Mouse (Mus musculus): ENCODE measurements around the gene Cacng8. TPM values are rescaled to one million over a fixed set of nuclear protein-coding genes. Genes with fewer than 3 reads are reported as not detected.

Cacng8 gene
- polyA plus RNA-seq (2015; fragmentation: Nextera tagmentation; extraction: Ambion mirVana) = 0.35 and 0.73 TPM in 2 replicates

DNA sequence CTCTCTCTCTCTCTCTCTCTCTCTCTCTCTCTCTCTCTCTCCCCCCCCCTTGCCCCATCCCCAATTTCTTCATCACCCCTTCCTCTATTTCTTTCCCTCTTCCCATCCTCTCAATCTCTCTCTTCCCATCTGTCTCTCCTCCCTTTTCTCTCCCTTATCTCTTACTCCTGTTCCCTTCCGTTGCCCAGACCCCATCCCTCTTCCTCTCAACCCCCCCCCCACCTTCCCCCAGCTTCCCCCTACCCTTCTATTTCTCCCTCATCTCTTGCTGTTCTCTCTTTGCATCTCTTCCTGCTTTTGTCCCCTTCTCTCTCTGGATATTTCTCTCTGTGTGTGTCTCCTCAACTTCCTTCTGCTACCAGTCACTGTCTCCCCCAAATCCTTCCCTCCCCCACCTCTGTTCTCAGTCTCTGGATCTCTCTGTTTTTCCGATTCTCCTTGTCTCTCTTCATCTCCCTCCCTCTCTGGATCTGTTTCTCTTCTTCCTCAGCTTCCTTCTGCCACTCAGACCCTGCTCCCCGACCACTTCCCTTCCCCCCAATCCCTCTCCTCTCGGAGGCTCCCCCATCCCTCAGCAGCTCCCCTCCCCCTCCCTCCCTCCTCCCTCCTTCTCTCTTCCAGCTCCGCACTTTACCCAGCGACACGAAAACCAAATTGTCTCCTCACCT is at the start of gene Cacng8:
Cacng8 (plus strand) TSS at position 271 of the 668 bp plus-strand sequence.
- DNase-seq (ENCODE audit: low spot score) = no peak

DNA sequence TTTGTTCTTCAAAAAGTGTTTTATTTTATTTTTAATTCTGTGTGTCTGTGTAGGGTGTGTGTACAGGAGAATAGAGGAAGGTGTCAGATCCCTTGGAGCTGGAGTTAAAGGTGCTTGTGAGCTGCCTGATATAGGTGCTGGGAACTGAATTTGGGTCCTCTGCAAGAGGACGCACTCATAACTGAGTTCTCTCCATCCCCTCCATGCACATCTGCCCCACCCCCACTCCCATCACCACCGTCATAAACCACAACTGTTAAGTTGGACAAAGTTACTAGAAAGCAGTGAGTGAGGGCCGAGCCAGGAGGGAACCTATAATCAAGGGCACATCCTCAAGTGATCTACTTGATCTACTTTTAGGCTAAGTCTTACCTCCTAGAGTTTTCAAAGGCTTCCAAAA is 46.6 kb upstream of the Cacng8 start:
- DNase-seq (ENCODE audit: low spot score) = no peak

DNA sequence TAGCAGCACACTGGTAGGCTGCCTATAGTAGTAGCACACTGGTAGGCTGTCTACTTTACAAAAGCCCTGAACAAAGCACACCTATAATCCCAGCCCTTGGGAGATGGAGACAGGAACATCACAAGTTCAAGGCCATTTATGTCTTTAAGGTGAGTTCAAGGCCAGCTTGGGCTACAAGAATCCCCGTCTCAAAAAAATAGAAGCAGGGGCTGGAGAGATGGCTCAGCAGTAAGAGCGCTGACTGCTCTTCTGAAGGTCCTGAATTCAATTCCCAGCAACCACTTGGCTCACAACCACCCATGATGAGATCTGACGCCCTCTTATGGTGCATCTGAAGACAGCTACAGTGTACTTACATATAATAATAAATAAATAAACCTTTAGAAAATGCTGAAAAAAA is 45.2 kb upstream of the Cacng8 start:
- no peak for DNase-seq (ENCODE audit: low spot score)

DNA sequence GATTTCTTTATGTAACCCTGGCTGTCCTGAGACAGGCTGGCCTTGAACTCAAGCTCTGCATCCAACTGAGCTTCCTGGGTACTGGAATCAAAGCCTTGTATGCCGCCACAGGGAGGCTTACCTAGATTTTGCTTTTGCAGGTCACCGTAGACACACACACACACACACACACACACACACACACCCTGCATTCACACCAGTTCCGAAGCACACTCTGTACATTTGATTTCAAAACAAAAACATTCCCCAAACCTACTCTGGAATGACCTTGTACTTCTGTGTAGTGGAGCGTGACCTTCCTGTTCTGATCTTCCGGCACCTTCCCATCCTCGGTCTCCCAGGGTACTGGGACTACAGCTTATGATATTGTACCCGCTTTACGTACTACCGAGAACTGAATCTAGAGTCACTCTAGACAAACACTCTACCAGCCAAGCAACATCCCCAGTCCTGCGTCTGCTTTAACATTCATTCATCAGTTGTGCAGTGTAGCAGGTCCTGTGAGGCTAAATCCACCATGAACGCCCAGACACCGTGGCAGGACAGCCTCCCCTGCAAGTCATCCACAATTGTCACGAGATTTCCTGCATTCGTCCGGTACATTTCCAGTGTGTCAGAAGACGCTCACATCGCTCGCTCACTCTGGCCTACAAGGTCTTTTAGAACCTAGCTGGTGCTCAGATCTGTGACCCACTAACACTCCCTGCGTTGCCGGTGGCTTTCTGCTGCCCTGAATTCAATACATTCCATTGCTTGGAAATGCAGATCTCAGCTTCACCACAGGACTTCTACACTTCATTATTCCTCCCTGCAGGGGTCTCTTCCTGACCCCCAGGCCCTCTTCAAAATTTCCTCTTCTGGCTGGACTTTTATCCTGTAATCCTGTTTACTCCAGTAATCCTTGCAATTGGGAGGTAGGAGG is 42.9 kb upstream of the Cacng8 start:
- no peak for DNase-seq (ENCODE audit: low spot score)

DNA sequence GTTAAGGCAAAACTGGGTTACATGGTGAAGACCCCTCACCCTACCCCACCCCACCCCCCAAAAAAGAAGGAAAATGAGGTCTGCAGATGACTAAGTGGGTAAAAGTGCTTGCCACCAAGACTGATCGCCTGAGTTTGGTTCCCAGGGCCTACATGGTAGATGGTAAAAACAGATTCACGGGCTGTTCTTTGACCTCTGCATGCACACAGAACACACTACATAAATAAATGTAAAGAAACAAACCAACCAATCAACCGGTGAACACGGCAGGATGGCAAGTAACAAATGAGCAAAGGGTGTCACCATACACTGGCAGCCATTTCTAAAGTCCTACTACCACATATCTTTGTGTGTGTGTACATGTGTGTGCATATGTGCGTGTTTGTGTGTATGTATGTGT is 42.2 kb upstream of the Cacng8 start:
- no peak for DNase-seq (ENCODE audit: low spot score)

DNA sequence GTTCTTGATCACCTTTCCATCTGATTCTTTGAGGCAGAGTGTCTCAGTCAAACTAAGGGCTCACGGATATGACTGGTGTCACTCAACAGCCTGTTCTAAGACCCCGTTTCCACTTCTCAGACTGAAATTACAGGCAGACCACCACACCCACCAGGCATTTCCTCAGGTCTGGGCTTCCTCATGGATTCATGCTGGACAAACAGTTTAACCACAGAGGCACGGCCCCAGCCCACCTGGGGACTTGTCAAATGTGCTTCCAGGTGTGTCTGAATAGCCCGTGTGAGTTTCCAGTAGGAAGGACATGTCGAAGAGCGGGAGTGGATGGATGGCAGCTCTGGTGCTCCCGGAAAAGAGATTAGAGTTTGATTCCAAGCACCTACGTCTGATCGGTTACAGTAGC is 40.7 kb upstream of the Cacng8 start:
- DNase-seq (ENCODE audit: low spot score) = no peak

DNA sequence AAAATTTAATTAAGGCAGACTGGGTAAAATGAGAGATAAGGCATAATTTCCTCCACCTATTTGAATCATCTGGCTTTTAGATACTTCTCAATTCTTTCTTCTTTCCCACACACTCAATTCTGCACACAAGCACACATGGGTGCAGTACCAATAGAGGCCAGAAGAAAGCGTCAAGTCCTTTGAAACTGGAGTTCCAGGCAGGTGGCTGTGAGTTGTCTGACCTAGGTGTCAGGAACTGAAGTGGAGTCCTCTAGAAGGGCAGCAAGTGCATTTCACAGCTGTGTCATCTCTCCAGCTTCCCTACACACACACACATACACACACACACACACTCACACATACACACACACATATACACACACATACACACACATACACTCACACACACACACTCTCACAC is 38.9 kb upstream of the Cacng8 start:
- no peak for DNase-seq (ENCODE audit: low spot score)

DNA sequence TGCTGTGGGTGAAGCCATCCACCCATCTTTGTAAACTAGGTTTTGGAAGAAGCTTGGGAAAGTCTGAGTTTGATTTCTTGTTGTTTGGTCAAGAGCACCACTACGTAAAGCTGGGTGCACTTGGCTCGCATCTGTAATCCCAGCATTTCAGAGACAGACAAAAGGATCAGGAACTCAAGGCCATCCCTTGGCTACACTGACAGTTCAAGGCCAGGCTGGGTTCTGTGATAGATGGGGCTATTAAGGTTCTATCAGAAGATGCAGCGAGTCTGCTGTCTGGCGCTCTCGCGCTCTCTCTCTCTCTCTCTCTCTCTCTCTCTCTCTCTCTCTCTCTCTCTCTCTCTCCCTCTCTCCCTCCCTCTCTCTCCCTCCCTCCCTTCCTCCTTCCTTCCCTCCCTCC is 35.6 kb upstream of the Cacng8 start:
- DNase-seq (ENCODE audit: low spot score) = no peak

DNA sequence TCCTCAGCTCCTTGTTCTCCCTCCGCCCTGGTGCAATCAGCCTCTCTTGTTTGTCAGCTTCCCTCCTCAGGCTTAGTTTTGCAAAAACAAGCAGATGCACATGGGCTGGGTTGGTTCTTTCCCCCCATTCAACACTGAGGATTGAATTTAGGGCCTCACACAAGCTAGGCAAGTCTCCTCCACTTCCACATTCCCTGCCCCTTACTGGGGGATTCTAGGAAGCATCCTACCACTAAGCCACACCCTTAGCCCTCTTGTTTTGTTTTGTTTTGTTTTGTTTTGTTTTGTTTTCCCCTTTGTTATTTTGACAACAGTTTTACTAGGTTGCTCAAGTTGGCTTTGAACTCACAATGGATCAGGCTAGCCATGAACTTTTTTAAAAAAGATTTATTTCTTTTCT is 29.8 kb upstream of the Cacng8 start:
- DNase-seq (ENCODE audit: low spot score) = no peak

DNA sequence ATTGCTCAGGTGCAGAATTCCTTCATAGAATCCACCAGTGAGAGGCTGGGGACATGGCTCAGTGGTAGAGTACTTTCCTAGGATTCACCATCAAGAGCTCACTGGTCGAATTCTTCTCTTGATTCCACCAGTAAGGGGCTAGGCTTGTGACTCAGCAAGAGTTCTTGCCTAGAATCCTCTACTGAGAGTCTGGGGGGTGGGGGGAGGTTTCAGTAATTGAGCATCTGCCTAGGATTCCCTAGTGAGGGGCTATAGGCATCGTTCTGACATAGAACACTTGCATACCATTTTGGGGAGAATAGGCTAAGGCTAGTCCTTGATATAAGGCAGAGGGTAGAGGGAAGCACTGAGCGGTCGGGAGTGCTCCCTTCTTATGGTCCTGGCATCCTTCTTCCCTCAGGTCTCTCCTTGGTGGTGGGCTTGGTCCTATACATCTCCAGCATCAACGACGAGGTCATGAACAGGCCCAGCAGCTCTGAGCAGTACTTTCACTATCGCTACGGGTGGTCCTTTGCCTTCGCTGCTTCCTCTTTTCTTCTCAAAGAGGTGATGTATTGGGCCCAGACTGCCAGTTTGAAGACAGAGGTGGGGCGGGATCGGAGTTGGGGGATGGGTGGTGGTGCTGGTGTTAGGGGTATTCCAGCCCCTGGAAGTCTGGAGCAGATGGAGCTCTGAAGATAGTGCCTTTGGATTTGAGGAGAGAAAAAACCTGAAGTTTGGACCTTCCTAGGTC is 24.8 kb upstream of the Cacng8 start:
- no peak for DNase-seq (ENCODE audit: low spot score)

DNA sequence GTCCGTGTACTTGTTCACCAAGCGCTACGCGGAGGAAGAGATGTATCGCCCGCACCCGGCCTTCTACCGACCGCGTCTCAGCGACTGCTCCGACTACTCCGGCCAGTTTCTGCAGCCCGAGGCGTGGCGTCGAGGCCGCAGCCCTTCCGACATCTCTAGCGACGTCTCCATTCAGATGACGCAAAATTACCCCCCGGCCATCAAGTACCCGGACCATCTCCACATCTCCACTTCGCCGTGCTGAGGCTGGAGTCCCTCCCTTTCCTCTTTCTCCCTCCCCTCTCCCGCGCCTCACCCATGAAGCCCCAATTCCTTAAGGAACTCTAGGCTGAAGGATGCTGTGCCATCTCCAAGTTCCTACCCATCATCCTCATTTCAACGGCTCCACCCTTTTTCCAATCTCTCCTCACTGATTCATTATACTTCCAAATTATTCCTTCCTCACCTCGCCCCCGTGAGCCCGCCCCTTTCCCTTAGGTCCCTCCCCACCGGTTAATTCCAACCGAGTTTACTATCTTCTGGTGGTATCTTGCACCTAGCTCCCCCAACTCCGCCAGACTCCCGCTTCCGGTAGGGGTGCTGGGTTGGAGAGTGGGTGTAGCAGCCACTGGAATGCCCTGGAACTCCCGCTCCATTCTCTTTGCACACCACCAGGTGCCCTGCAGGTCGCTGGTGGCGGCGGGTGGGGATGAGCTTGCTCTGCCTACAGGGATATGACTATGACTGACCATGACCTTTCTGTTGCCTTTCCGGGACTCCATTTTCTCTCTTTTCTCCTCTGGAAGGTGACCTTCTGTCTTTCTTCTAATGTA is 23.6 kb upstream of the Cacng8 start:
- no peak for DNase-seq (ENCODE audit: low spot score)

DNA sequence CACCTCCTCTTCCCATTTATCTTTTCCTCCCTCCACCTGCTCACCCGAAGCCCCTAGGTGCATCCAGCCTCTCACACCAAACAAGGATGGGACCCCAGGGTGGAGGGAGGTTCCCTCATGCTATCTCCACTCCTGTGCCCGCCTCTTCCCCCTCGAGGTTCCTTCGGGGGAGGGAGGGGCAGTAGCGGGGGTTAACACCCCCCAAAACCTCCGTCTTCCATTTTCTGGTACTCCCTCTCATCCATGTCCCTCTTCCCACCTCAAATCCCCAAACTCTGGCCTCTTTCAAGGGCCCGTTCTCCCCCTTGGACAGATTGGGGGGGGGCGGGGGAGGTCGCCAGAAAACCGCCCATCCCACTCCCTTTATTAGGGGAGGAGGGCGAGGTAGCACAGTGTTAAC is 22.9 kb upstream of the Cacng8 start:
- DNase-seq (ENCODE audit: low spot score) = no peak

DNA sequence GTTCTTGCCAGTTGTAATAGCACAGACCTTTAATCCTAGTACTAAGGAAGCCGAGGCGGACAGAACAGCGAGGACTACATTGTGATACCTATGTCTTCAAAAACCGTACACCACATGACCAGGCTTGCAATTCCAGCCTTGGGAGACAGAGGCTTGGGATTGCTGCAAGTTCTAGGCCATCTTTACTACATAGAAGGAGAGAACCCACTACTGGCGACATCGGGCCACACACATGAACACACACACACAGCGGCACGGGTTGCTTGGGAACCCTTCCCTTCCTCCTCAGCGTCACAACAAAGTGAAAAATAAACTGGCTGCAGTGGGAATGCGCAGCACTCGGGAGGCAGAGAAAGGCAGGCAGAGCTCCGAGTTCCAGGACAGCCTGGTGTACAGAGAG is 22.2 kb upstream of the Cacng8 start:
- DNase-seq (ENCODE audit: low spot score) = no peak

DNA sequence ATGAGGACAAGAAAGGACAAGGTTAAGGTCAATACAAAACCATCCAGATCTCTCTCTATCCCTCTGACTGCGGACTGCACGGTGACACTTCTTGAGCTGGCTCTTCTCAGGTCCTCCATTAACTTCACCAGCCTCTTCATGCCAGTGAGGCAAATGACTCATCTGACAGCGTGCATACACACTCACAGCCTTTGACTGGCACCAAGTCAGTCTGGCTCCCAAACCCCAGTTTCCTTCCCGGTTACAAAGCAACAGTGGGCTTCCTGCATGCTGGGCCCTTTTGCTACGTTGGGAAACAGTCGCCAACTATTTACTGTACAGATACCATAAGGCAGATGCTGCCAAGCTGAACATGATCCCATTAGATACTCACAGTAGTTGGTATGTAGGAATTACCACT is 21.3 kb upstream of the Cacng8 start:
- DNase-seq (ENCODE audit: low spot score) = no peak

DNA sequence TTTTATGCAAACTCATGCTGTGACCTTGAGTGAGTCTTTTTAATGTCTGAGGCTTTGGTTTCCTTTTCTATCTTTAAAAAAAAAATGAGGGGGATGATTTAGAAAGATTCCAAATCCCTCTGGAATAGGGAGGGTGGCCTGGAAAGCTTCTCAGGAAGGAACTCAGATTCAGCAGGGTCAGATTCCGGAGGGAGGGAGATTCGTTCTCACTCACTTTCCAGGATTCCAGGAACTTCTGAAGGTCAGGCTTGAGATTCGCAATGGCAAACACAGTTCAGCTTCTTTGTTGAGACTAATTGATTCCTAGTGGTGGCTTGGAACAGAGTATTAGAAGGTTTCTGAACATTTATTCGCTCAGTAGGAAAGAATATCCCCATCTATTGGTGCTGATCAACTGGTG is 20.1 kb upstream of the Cacng8 start:
- DNase-seq (ENCODE audit: low spot score) = no peak

DNA sequence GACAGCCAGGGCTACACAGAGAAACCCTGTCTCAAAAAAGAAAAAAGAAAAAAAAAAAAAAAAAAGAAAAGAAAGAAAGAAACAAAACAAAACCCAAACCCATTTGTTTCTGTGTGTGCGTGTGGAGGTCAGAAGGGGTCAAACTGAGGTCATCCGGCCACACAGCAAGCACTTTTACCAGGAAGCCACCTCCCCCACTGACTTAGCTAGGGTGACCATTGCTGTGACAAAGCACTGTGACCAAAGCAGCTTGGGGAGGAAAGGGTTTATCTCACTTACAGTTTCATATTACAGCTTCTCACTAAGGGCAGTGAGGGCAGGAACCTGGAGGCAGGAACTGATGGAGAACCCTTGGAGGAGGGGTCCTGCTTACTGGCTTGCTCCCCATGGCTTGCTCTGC is 18.1 kb upstream of the Cacng8 start:
- no peak for DNase-seq (ENCODE audit: low spot score)

DNA sequence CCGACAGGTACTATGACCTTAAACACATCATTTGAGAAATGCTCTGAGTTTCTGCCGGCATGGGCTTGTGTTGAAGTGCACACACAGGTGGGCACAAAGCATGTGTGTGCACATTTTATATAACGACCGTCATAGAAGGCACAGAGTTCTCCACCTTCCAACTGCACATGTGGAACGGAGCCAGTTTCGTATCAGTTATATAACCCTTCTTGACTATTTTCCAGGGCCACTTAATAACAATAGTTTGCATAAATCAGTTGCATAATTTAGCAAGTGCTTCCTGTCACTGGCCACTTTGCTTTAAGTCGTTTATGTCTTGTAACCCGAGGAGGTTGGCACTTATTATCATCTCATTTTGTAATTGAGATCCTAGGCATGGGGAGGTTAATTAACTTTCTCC is 16.7 kb upstream of the Cacng8 start:
- DNase-seq (ENCODE audit: low spot score) = no peak

DNA sequence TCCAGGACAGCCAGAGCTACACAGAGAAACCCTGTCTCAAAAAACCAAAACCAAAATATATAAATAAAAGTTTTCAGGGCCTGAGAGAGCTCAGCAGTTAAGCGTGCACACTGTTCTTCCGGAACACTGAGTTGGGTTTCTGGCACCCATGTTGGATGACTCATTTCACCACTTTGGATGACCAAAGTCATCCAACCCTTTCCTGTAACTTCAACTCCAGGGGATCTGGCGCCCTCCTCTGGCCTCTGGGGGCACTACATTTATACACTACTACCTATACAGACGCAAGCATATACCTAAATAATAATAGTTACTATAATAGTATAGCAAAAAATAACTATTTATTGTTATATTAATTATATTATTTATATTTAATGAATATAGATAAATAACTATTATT is 13.7 kb upstream of the Cacng8 start:
- no peak for DNase-seq (ENCODE audit: low spot score)

DNA sequence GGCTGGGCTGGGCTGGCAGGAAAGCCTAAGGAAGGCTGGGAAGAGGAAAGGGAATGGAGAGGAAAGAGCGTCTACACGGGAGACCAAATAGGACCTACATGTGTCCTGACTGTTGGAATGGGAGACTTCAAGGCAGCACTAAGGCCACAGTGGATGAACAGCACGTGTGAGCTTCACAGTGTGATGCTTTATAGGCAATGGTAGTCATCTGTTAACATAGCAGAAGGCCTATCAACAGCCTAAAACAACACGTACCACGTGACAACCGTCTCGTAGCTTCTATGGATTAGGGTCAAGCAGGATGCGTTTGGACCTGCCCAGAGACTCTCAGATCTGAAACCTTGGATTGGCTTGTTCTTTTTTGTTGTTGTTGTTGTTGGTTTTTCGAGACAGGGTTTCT is 8.4 kb upstream of the Cacng8 start:
- no peak for DNase-seq (ENCODE audit: low spot score)

DNA sequence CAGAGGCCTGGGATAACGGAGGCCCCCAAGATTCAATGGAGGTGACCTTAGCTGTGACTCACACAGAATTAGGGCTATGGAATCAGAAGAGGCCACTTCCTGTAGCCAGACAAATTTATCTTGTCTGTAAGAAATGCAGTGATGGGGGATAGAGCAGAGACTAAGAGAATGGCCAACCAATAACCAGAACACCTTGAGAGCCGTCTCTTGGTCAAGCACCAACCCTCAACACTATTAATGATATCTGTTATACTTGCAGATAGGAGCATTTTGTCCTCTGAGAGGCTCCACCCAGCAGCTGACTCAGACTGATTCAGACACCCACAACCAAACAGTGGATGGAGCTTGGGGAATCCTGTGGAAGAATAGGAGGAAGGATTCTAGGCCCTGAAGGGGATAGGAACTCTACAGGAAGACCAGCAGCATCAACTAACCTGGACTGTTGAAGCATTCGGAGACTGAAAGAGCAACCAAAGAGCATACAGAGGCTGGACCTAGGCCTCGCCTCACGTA is 5.6 kb upstream of the Cacng8 start:
- DNase-seq (ENCODE audit: low spot score) = no peak

Data from thymus, postnatal 0 days (tissue).